Mouse (Mus musculus) stomach, postnatal 0 days (tissue): ENCODE measurements around the gene Foxp1.

Experiments
- CTCF ChIP-seq: IDR thresholded peaks from 2 replicates; pipeline ENCODE4 v1.5.1; 2016; ENCODE audit warnings: antibody characterized with exemption, low read depth, mild to moderate bottlenecking, moderate library complexity
- EP300 ChIP-seq: optimal IDR thresholded peaks from 2 replicates; pipeline ENCODE3; 2016; ENCODE audit warnings: antibody characterized with exemption

DNA sequence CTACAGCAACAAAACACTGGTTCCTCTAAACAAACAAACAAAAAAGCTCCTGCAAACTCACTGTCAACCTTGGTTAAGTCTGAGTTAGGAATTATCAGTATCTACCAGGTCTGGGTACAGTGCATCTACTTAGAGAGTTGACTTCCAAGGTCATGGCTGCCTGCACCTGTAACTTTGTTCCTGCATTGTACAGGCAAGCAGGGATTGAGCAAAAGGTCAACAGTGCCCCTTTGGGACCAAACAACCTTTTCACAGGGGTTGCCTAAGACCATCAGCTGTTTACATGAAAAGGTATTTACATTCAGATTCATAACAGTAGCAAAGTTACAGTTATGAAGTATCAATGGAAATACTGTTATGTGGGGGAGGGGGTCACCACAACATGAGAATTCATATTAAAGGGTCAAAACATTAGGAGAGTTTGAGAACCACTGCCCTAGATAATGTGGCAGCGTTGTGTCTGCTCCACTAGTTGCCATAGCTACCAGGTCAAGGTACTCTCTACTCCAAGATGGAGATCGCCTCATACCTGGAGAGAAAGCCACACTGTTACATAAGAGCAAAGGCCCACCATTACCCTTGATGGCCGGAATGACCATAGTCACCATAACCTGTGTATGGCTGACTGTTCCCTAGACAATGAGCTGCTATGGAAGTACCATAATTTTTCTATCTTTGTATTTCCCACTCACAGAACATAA is 21.8 kb downstream of the Foxp1 start:
- TF ChIP-seq CTCF (no peak), EP300 (no peak)
